In the genomic region with DNA sequence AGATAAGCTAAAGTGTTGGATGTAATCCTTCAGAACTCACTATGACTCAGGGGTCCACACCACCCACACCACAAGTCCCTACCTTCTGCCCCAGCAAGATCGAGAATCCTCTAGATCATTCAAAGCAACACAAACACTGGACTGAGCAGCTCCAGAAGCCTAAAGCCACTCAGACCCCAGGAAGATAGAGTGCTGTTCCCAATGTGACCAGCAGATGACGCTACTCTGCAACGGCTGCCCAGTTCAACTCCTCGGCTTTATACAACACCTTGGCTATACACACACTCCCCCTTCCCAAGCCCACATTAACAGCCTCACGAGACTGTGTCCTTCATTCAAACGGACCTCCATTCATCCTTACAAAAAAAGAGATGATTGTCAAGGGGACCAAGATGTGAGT, we compare ENCODE assay signal across 8 mouse cellular contexts. TPM values are rescaled to one million over a fixed set of nuclear protein-coding genes. Genes with fewer than 3 reads are reported as not detected.
DNase-seq lines count a peak whose midpoint lies in the region; ATAC-seq and TF ChIP-seq lines count a peak whose summit lies in the region.
"Had no signal": no experiment of that assay in that cellular context is flagged by ENCODE, and none has a peak within 500 bp of the region (broad histone marks: within the 10 kb centered on the region; RNA-seq: fewer than 3 reads in every experiment).

No protein-coding gene starts in this region.

- TF ChIP-seq EP300 in ES-Bruce4 (IDR thresholded peaks at IDR 0.05; ENCODE audit: insufficient read depth, low read depth, low read length) = no peak

- H3K9ac ChIP-seq in ES-Bruce4 (ENCODE audit: low read depth, poor library complexity, severe bottlenecking) = peak overlapping the region; percentile 92; the same call in 1 of the 2 replicates
- H3K9ac ChIP-seq: heart, embryonic 13.5 days had no signal

- TF ChIP-seq POLR2A in ES-Bruce4 (IDR thresholded peaks at IDR 0.05; ENCODE audit: insufficient read depth, low read length) = no peak

- H3K27ac ChIP-seq in ES-Bruce4 (ENCODE audit: insufficient read depth, low read length) = no peak overlapping the region
- H3K27ac ChIP-seq: heart, embryonic 13.5 days had no signal

- ATAC-seq in granulocyte monocyte progenitor cell, adult 5-6 weeks (replicated peaks; ENCODE audit: poor library complexity, severe bottlenecking) = peak; percentile 62
- no peak for ATAC-seq in inflammation-experienced regulatory T-cells, adult 6 months

- H3K4me3 ChIP-seq in ES-Bruce4 (ENCODE audit: low read depth, low read length) = no peak overlapping the region
- H3K4me3 ChIP-seq: heart, embryonic 13.5 days had no signal

- TF ChIP-seq CTCF in ES-Bruce4 (IDR thresholded peaks at IDR 0.05; ENCODE audit: low read depth, low read length) = peak; percentile 99

- H3K27me3 ChIP-seq in ES-Bruce4 (ENCODE audit: control insufficient read depth, insufficient read depth, low read length, poor library complexity, severe bottlenecking) = no peaks in the 10 kb centered on the region
- H3K27me3 ChIP-seq: heart, embryonic 13.5 days had no signal

- peak; percentile 56 for DNase-seq in layer of hippocampus, adult 11-12 months (ENCODE audit: low spot score)
- no peak for DNase-seq in layer of hippocampus, postnatal 14 days (ENCODE audit: low spot score in 2 of 2)
- DNase-seq in ZHBTc4 (ENCODE audit: low read depth, low spot score) = peak; percentile 90
- DNase-seq in lung, postnatal 36 days = peak; percentile 76

- no peaks in the 10 kb centered on the region for H3K9me3 ChIP-seq in ES-Bruce4 (replicated peaks; ENCODE audit: control insufficient read depth, insufficient read depth, low read length, poor library complexity, severe bottlenecking)
- H3K9me3 ChIP-seq: heart, embryonic 13.5 days had no signal

- peaks cover 6% of the 10 kb centered on the region; the same call in 1 of the 2 replicates for H3K36me3 ChIP-seq in ES-Bruce4 (ENCODE audit: control insufficient read depth, insufficient read depth, low read length, poor library complexity, severe bottlenecking)
- H3K36me3 ChIP-seq: heart, embryonic 13.5 days had no signal

- peaks cover 2% of the 10 kb centered on the region for H3K4me1 ChIP-seq in ES-Bruce4 (ENCODE audit: control insufficient read depth, insufficient read depth, low read length)

RNA-seq across cellular contexts. Expression of gene Clstn3, which starts 8.2 kb away (rescaled TPM):
- 100 to 1,000 TPM; 283 to 312 TPM for total RNA-seq in layer of hippocampus, postnatal 14 days (2021)
- polyA plus RNA-seq in ES-Bruce4 (2011; ENCODE audit: insufficient read depth, insufficient read length, low read depth, missing spikeins) = 17.1 and 25.6 TPM in 2 replicates
- 7.5 and 17.8 TPM in 2 replicates for total RNA-seq in granulocyte monocyte progenitor cell, adult 5-6 weeks (2014; fragmentation: Nextera tagmentation)
- 8.6 and 11.6 TPM in 2 replicates for total RNA-seq in granulocyte monocyte progenitor cell, adult 5-6 weeks (2017)
- polyA plus RNA-seq in inflammation-experienced regulatory T-cells, adult 6 months (2017; shearing (Covaris generic)) = not detected

RNA-seq across cellular contexts. Expression of gene C1rl, which starts 20.1 kb away (rescaled TPM):
- total RNA-seq in layer of hippocampus, postnatal 14 days (2021) = under 1 TPM; 0.12 to 0.28 TPM
- 0.79 and 1.3 TPM in 2 replicates for polyA plus RNA-seq in ES-Bruce4 (2011; ENCODE audit: insufficient read depth, insufficient read length, low read depth, missing spikeins)
- 6.8 and 7.0 TPM in 2 replicates for total RNA-seq in granulocyte monocyte progenitor cell, adult 5-6 weeks (2014; fragmentation: Nextera tagmentation)
- 5.9 and 8.6 TPM in 2 replicates for total RNA-seq in granulocyte monocyte progenitor cell, adult 5-6 weeks (2017)
- polyA plus RNA-seq in inflammation-experienced regulatory T-cells, adult 6 months (2017; shearing (Covaris generic)) = not detected

RNA-seq across cellular contexts. Expression of gene C1ra, which starts 39.4 kb away (rescaled TPM):
- total RNA-seq in layer of hippocampus, postnatal 14 days (2021) = 1 to 10 TPM in 1 of 2 experiments, under 1 TPM in 1; 0.91 to 1.3 TPM
- polyA plus RNA-seq in ES-Bruce4 (2011; ENCODE audit: insufficient read depth, insufficient read length, low read depth, missing spikeins) = 0.27 TPM in 1 of 2 replicates, not detected in the other
- 3.5 and 7.7 TPM in 2 replicates for total RNA-seq in granulocyte monocyte progenitor cell, adult 5-6 weeks (2014; fragmentation: Nextera tagmentation)
- 4.9 and 5.5 TPM in 2 replicates for total RNA-seq in granulocyte monocyte progenitor cell, adult 5-6 weeks (2017)
- polyA plus RNA-seq in inflammation-experienced regulatory T-cells, adult 6 months (2017; shearing (Covaris generic)) = under 1 TPM; 0.19 to 0.44 (median 0.43) TPM

RNA-seq across cellular contexts. Expression of gene Pex5, which starts 57.9 kb away (rescaled TPM):
- 10 to 100 TPM; 61.7 to 66.1 TPM for total RNA-seq in layer of hippocampus, postnatal 14 days (2021)
- 31.0 and 31.4 TPM in 2 replicates for polyA plus RNA-seq in ES-Bruce4 (2011; ENCODE audit: insufficient read depth, insufficient read length, low read depth, missing spikeins)
- 31.3 and 34.9 TPM in 2 replicates for total RNA-seq in granulocyte monocyte progenitor cell, adult 5-6 weeks (2014; fragmentation: Nextera tagmentation)
- 16.2 and 19.5 TPM in 2 replicates for total RNA-seq in granulocyte monocyte progenitor cell, adult 5-6 weeks (2017)
- polyA plus RNA-seq in inflammation-experienced regulatory T-cells, adult 6 months (2017; shearing (Covaris generic)) = 10 to 100 TPM in 1 of 3 experiments, 1 to 10 TPM in 2; 7.0 to 10.1 (median 9.3) TPM

Comparison
In these comparisons a context has a peak if more than half of its experiments do, and no peak if none do; other contexts are left out.
1. DNase-seq: peak in layer of hippocampus, adult 11-12 months (single experiment), ZHBTc4 (single experiment) and lung, postnatal 36 days (single experiment); none in layer of hippocampus, postnatal 14 days (0 of 2).
2. RNA of gene Clstn3, which starts 8.2 kb away (total RNA-seq): 283 to 312 TPM in layer of hippocampus, postnatal 14 days; 7.5 to 17.8 TPM in granulocyte monocyte progenitor cell, adult 5-6 weeks; every median in the first group is over 10 times any median in the second.
3. RNA of gene C1rl, which starts 20.1 kb away (total RNA-seq): 5.9 to 8.6 TPM in granulocyte monocyte progenitor cell, adult 5-6 weeks; 0.12 to 0.28 TPM in layer of hippocampus, postnatal 14 days; every median in the first group is over 4 times any median in the second.